Mouse (Mus musculus): Measurements from ENCODE around the gene Coq8b. TPM values are rescaled to one million over a fixed set of nuclear protein-coding genes. Genes with fewer than 3 reads are reported as not detected.
A peak's percentile ranks its signal among the peaks of the same experiment; 100 is the strongest.
"Not testable (repeated sequence)": the region's sequence is repeated elsewhere in the genome, so short reads cannot be mapped to it uniquely, and the experiment has no call there.

Gene Coq8b
- polyA plus RNA-seq, 1 experiment from 2014 or later, result 26.4 TPM

DNA sequence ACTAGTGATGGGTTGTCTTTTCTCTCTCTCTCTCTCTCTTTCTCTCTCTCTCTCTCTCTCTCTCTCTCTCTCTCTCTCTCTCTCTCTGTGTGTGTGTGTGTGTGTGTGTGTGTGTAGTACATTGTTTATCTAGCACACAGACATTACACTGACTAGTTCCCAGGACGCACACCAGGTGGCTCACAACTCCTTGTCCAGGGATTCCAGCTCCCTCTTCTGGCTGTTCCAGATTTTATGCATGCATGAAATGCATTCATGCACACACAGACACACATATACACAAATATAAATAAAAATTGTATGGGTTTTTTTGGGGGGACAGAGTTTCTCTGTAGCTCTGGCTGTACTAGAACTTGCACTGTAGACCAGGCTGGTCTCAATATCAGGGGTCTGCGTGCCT lies 4.7 kb downstream of the Coq8b start:
- no peak for ATAC-seq (ENCODE audit: insufficient read depth, low FRiP score)
- H3K27ac ChIP-seq (ENCODE audit: low read length), result no peak overlapping the region
- 0 out of 2 replicates have a peak, but pooled peaks cover 7% of the 10 kb centered on the region for H3K36me3 ChIP-seq (ENCODE audit: control insufficient read depth, insufficient read depth, low read length)
- H3K9ac ChIP-seq (ENCODE audit: low read length), result no peak overlapping the region
- H3K4me1 ChIP-seq (ENCODE audit: control insufficient read depth, insufficient read depth, low read length), result peaks cover 8% of the 10 kb centered on the region
- WGBS, result 82% methylated on average over 2 of the region's 2 CpGs
- H3K27me3 ChIP-seq (ENCODE audit: control insufficient read depth, insufficient read depth, low read length), result no peaks in the 10 kb centered on the region
- H3K4me3 ChIP-seq (replicated peaks; ENCODE audit: low read length), result no peak overlapping the region
- H3K9me3 ChIP-seq (replicated peaks; ENCODE audit: control insufficient read depth, low read length), result no peaks in the 10 kb centered on the region
- H3K4me2 ChIP-seq (ENCODE audit: low read depth, low read length), result no peak overlapping the region

DNA sequence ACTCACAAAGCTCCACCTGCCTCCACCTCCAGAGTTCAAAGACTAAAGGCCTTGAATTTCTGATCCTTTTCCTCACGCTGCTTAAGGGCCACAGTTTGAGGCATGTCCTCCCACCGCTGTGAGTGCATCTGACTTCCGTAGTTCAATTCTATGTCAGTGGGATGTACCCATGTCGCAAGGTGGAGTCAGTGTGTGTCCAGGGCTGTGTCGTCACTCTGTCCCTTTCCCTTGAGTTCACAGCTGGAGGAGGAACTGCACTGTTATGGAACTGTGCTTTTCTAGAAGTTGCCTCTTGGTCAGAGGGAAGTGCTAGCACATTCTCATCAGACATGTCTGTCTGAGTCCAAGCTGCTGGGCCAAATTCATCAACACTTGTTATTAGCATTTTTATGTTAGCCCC lies 5.7 kb downstream of the Coq8b start:
- H3K4me2 ChIP-seq (ENCODE audit: low read depth, low read length), result no peak overlapping the region
- no peak overlapping the region for H3K27ac ChIP-seq (ENCODE audit: low read length)
- WGBS, result 91% methylated on average over 5 of the region's 5 CpGs
- ATAC-seq (ENCODE audit: insufficient read depth, low FRiP score), result no peak
- H3K36me3 ChIP-seq (ENCODE audit: control insufficient read depth, insufficient read depth, low read length), result peaks cover 8% of the 10 kb centered on the region; the same call in 1 of the 2 replicates
- peaks cover 5% of the 10 kb centered on the region for H3K4me1 ChIP-seq (ENCODE audit: control insufficient read depth, insufficient read depth, low read length)
- H3K9ac ChIP-seq (ENCODE audit: low read length), result no peak overlapping the region
- no peaks in the 10 kb centered on the region for H3K27me3 ChIP-seq (ENCODE audit: control insufficient read depth, insufficient read depth, low read length)
- no peaks in the 10 kb centered on the region for H3K9me3 ChIP-seq (replicated peaks; ENCODE audit: control insufficient read depth, low read length)
- no peak overlapping the region for H3K4me3 ChIP-seq (replicated peaks; ENCODE audit: low read length)

DNA sequence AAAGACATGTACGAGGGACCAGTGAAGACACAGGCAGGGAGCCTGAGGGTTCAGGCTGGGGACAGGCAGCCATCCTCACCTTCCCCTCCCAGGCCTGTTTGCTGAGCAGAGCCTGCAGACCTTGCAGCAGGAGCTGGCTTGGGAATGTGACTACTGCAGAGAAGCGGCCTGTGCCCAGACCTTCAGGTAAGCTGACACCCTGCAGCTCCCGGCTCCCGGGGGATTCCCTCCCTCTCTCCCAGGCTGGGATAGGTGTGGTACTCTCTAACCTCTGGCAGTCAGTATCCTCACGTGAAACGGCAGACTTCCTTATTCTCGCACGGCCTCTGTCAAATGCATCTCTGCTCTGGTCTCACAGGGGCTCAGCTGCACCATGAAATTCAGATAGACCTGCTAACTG lies 10.4 kb downstream of the Coq8b start:
- no peak overlapping the region for H3K9ac ChIP-seq (ENCODE audit: low read length)
- WGBS, result 48% methylated on average over 8 of the region's 8 CpGs
- no peak overlapping the region for H3K27ac ChIP-seq (ENCODE audit: low read length)
- no peak overlapping the region for H3K4me3 ChIP-seq (replicated peaks; ENCODE audit: low read length)
- H3K36me3 ChIP-seq (ENCODE audit: control insufficient read depth, insufficient read depth, low read length), result peaks cover 21% of the 10 kb centered on the region; the same call in 1 of the 2 replicates
- H3K27me3 ChIP-seq (ENCODE audit: control insufficient read depth, insufficient read depth, low read length), result no peaks in the 10 kb centered on the region
- H3K4me2 ChIP-seq (ENCODE audit: low read depth, low read length), result no peak overlapping the region
- ATAC-seq (ENCODE audit: insufficient read depth, low FRiP score), result no peak
- no peaks in the 10 kb centered on the region for H3K9me3 ChIP-seq (replicated peaks; ENCODE audit: control insufficient read depth, low read length)
- no peaks in the 10 kb centered on the region for H3K4me1 ChIP-seq (ENCODE audit: control insufficient read depth, insufficient read depth, low read length)

DNA sequence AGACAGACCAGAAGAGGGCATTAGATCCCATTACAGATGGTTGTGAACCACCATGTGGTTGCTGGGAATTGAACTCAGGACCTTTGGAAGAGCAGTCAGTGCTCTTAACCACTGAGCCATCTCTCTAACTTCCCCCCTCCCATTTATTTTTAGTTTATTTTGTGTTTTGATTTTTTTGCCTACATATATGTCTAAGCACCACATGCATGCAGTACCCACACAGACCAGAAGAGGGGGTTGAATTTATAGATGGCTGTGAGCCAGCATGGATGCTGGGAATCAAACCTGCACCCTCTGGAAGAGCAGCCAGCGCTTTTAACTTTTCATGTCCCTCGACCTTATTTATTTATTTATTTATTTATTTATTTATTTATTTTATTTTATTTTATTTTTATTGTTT lies 11.3 kb downstream of the Coq8b start:
- H3K4me3 ChIP-seq (replicated peaks; ENCODE audit: low read length), result not testable (repeated sequence)

DNA sequence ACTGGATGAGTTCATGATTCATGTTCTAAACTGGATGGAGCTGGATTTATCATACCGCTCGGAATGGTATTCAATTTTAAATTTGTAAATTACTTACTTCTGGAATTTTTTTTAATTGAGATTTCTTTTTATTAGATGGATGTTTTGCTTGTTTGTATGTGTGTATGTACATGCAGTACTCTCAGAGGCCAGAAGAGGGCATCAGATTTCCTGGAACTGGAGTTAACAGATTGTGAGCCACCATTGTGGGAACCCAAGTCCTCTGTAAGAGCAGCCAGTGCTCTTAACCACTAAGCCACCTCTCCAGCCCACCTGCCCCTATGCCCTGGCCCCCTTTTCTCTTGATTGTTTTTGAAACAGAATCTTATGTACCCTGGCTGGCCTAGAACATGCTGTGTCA lies 16.3 kb downstream of the Coq8b start:
- ATAC-seq (ENCODE audit: insufficient read depth, low FRiP score), result no peak
- Histone ChIP-seq H3K4me1 (ENCODE audit: control insufficient read depth, insufficient read depth, low read length) (no peaks in the 10 kb centered on the region), H3K27me3 (ENCODE audit: control insufficient read depth, insufficient read depth, low read length) (no peaks in the 10 kb centered on the region), H3K9me3 (replicated peaks; ENCODE audit: control insufficient read depth, low read length) (no peaks in the 10 kb centered on the region), H3K4me3 (replicated peaks; ENCODE audit: low read length) (no peak overlapping the region), H3K9ac (ENCODE audit: low read length) (no peak overlapping the region), H3K27ac (ENCODE audit: low read length) (no peak overlapping the region), H3K4me2 (ENCODE audit: low read depth, low read length) (no peak overlapping the region), H3K36me3 (ENCODE audit: control insufficient read depth, insufficient read depth, low read length) (0 out of 2 replicates have a peak, but pooled peaks cover 14% of the 10 kb centered on the region)
- WGBS, result 88% methylated on average over 2 of the region's 2 CpGs

More for the DNA sequence above, 11.3 kb downstream of the Coq8b start:
- H3K27ac ChIP-seq (ENCODE audit: low read length); H3K4me1 ChIP-seq (ENCODE audit: control insufficient read depth, insufficient read depth, low read length); H3K4me2 ChIP-seq (ENCODE audit: low read depth, low read length); H3K9ac ChIP-seq (ENCODE audit: low read length); H3K9me3 ChIP-seq (replicated peaks; ENCODE audit: control insufficient read depth, low read length); ATAC-seq (ENCODE audit: insufficient read depth, low FRiP score); H3K27me3 ChIP-seq (ENCODE audit: control insufficient read depth, insufficient read depth, low read length): not testable (repeated sequence)
- peaks cover 21% of the 10 kb centered on the region; the same call in 1 of the 2 replicates for H3K36me3 ChIP-seq (ENCODE audit: control insufficient read depth, insufficient read depth, low read length)
- WGBS, result 89% methylated on average over 2 of the region's 2 CpGs

DNA sequence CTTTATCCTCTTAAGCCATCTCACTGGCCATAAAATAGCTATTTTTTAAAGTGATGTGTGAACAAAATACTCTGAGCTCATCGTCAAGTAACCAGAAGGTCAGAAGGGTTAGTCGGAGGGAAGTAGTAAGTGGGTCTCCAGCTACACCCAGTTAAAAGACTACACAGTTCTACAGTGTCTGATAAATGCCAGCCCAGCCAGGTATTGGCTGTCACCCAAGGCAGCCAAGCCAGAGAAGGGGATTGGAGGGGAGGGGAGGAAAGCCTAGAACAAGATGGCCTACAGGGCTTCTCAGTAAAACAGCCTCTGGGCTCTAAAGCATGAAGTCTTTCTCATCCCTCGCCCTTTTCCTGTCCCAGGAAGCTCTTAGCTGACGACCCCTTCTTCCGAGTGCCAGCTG lies 17.1 kb downstream of the Coq8b start:
- no peaks in the 10 kb centered on the region for H3K27me3 ChIP-seq (ENCODE audit: control insufficient read depth, insufficient read depth, low read length)
- WGBS, result 81% methylated on average over 5 of the region's 5 CpGs
- H3K9me3 ChIP-seq (replicated peaks; ENCODE audit: control insufficient read depth, low read length), result no peaks in the 10 kb centered on the region
- ATAC-seq (ENCODE audit: insufficient read depth, low FRiP score), result no peak
- no peak overlapping the region for H3K4me3 ChIP-seq (replicated peaks; ENCODE audit: low read length)
- no peak overlapping the region for H3K27ac ChIP-seq (ENCODE audit: low read length)
- 0 out of 2 replicates have a peak, but pooled peaks cover 14% of the 10 kb centered on the region for H3K36me3 ChIP-seq (ENCODE audit: control insufficient read depth, insufficient read depth, low read length)
- no peaks in the 10 kb centered on the region for H3K4me1 ChIP-seq (ENCODE audit: control insufficient read depth, insufficient read depth, low read length)
- H3K9ac ChIP-seq (ENCODE audit: low read length), result no peak overlapping the region
- H3K4me2 ChIP-seq (ENCODE audit: low read depth, low read length), result no peak overlapping the region

DNA sequence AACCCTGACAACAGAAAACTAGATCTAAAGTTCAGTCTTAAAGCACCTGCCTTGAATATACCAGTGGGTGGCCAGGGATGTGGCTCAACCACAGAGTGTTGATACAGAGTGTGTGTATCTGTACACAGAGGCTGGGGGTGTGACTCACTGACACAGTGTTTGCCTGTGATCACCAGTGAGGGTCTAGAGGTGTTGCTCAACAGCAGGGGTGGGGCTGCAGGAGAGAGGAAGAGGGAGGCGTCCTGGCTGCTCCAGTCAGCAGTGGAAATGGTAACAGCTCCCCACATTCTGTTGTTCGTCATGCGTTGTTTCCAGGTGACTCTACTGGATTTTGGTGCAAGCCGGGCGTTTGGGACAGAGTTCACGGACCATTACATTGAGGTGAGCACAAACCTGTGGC lies 19.1 kb downstream of the Coq8b start:
- Histone ChIP-seq H3K4me1 (ENCODE audit: control insufficient read depth, insufficient read depth, low read length) (peaks cover 4% of the 10 kb centered on the region; the same call in 1 of the 2 replicates), H3K36me3 (ENCODE audit: control insufficient read depth, insufficient read depth, low read length) (0 out of 2 replicates have a peak, but pooled peaks cover 5% of the 10 kb centered on the region), H3K9me3 (replicated peaks; ENCODE audit: control insufficient read depth, low read length) (no peaks in the 10 kb centered on the region), H3K4me2 (ENCODE audit: low read depth, low read length) (no peak overlapping the region), H3K27ac (ENCODE audit: low read length) (peak overlapping the region; percentile 62), H3K9ac (ENCODE audit: low read length) (no peak overlapping the region), H3K27me3 (ENCODE audit: control insufficient read depth, insufficient read depth, low read length) (no peaks in the 10 kb centered on the region), H3K4me3 (replicated peaks; ENCODE audit: low read length) (no peak overlapping the region)
- 63% methylated on average over 6 of the region's 6 CpGs for WGBS
- peak; percentile 89 for ATAC-seq (ENCODE audit: insufficient read depth, low FRiP score)

DNA sequence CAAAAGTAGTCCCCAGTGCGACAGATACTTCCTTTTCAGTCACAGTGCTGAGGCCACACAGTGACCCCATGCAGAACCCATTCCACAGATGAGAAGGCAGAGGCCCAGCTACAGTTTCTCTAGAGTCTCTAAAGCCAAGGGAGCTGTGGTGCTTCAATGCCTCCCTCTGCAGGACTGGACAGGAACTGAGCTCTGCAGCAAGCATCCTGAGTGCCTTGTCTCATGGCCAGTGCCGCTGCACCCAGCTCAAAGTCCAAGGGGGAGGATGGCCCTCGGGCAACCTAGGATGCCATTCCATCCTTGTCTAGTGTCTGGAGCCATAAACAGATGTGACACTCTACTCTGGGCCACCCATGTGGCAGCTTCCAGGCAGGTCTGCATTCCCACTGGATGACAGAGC lies 22.9 kb downstream of the Coq8b start:
- no peaks in the 10 kb centered on the region for H3K36me3 ChIP-seq (ENCODE audit: control insufficient read depth, insufficient read depth, low read length)

DNA sequence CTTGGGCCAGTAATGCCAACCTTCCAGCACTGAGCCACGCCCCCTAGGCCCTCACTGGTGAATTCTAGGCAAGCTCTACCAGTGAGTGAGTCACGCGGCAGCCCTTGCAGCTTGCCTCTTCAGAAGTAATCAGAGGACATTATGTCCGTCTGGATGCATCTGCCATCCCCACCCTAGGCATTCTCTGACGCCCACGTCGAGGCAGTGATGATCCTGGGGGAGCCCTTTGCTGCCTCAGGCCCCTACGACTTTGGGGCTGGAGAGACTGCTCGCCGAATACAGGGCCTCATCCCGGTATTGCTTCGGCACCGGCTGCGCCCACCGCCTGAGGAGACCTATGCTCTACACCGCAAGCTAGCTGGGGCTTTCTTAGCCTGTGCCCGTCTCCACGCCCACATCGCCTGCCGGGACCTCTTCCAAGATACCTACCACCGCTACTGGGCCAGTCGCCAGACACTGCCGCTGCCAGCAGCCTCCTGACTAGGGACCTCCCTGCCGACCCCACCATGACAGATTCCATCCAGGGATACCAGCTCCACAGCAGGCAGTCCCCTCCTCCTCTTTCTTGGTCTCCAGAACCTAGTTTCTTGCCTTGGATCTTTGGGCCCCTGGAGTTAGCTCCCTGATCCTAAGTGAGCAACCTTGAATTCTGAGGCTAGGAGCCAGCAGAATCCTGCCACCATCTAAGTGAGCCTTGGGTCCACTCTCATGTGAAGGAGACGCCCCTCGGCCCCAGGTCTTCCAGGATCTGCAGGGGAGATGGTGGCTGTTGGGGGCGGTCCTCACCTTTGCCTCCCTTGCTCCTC lies 24.4 kb downstream of the Coq8b start:
- ATAC-seq (ENCODE audit: insufficient read depth, low FRiP score), result no peak; the same call in 1 of the 2 replicates
- Histone ChIP-seq H3K4me3 (replicated peaks; ENCODE audit: low read length) (no peak overlapping the region; the same call in 1 of the 2 replicates), H3K27ac (ENCODE audit: low read length) (peak overlapping the region; percentile 83), H3K4me2 (ENCODE audit: low read depth, low read length) (peak overlapping the region; percentile 67), H3K4me1 (ENCODE audit: control insufficient read depth, insufficient read depth, low read length) (peaks cover 23% of the 10 kb centered on the region), H3K36me3 (ENCODE audit: control insufficient read depth, insufficient read depth, low read length) (peaks cover 2% of the 10 kb centered on the region; the same call in 1 of the 2 replicates), H3K9me3 (replicated peaks; ENCODE audit: control insufficient read depth, low read length) (no peaks in the 10 kb centered on the region), H3K9ac (ENCODE audit: low read length) (peak overlapping the region; percentile 68; the same call in 1 of the 2 replicates), H3K27me3 (ENCODE audit: control insufficient read depth, insufficient read depth, low read length) (no peaks in the 10 kb centered on the region)
- 32% methylated on average over 27 of the region's 27 CpGs for WGBS

More for the DNA sequence above, 22.9 kb downstream of the Coq8b start:
- Histone ChIP-seq H3K4me3 (replicated peaks; ENCODE audit: low read length) (no peak overlapping the region), H3K27ac (ENCODE audit: low read length) (no peak overlapping the region), H3K27me3 (ENCODE audit: control insufficient read depth, insufficient read depth, low read length) (no peaks in the 10 kb centered on the region), H3K9me3 (replicated peaks; ENCODE audit: control insufficient read depth, low read length) (no peaks in the 10 kb centered on the region), H3K4me2 (ENCODE audit: low read depth, low read length) (no peak overlapping the region), H3K4me1 (ENCODE audit: control insufficient read depth, insufficient read depth, low read length) (peaks cover 23% of the 10 kb centered on the region), H3K9ac (ENCODE audit: low read length) (no peak overlapping the region; the same call in 1 of the 2 replicates)
- no peak for ATAC-seq (ENCODE audit: insufficient read depth, low FRiP score)
- WGBS, result 67% methylated on average over 3 of the region's 3 CpGs
